8 mouse cellular contexts compared by ENCODE assay signal in genomic region chr13:51800921-51801320, GRCm38 (mm10). TPM values are rescaled to one million over a fixed set of nuclear protein-coding genes. Genes with fewer than 3 reads are reported as not detected.
DNase-seq lines count a peak whose midpoint lies in the region; ATAC-seq and TF ChIP-seq lines count a peak whose summit lies in the region.
"Had no signal": no experiment of that assay in that cellular context is flagged by ENCODE, and none has a peak within 500 bp of the region (broad histone marks: within the 10 kb centered on the region; RNA-seq: fewer than 3 reads in every experiment).

No protein-coding gene starts in this region.

- no peak overlapping the region for H3K27ac ChIP-seq in lung, postnatal 0 days (ENCODE audit: low read length)
- peak overlapping the region; percentile 75 for H3K27ac ChIP-seq in forebrain, embryonic 15.5 days (replicated peaks)
- H3K27ac ChIP-seq: heart, embryonic 15.5 days had no signal

- no peaks in the 10 kb centered on the region for H3K36me3 ChIP-seq in lung, postnatal 0 days (ENCODE audit: insufficient read depth, low read length)
- no peaks in the 10 kb centered on the region for H3K36me3 ChIP-seq in forebrain, embryonic 15.5 days
- no peaks in the 10 kb centered on the region for H3K36me3 ChIP-seq in megakaryocyte, embryonic 14.5 days (replicated peaks; ENCODE audit: low read length)
- H3K36me3 ChIP-seq: heart, embryonic 15.5 days had no signal

- 34% methylated on average over 9 of the region's 9 CpGs for WGBS in lung, postnatal 0 days
- 32% methylated on average over 9 of the region's 9 CpGs for WGBS in lung, adult 2 months
- 61% methylated on average over 9 of the region's 9 CpGs for WGBS in forebrain, embryonic 15.5 days

- no peak overlapping the region for H3K4me3 ChIP-seq in lung, postnatal 0 days (ENCODE audit: low read depth, low read length)
- H3K4me3 ChIP-seq in lung, adult 2 months (replicated peaks; ENCODE audit: extremely low read depth, low read depth, low read length), result no peak overlapping the region
- H3K4me3 ChIP-seq in forebrain, embryonic 15.5 days, result no peak overlapping the region
- H3K4me3 ChIP-seq in megakaryocyte, embryonic 14.5 days (replicated peaks), result peak overlapping the region; percentile 46
- H3K4me3 ChIP-seq: heart, embryonic 15.5 days had no signal

- H3K27me3 ChIP-seq in lung, postnatal 0 days (replicated peaks; ENCODE audit: insufficient read depth, low read length), result no peaks in the 10 kb centered on the region
- H3K27me3 ChIP-seq in forebrain, embryonic 15.5 days, result no peaks in the 10 kb centered on the region
- no peaks in the 10 kb centered on the region for H3K27me3 ChIP-seq in megakaryocyte, embryonic 14.5 days (replicated peaks)
- H3K27me3 ChIP-seq: heart, embryonic 15.5 days had no signal

- H3K9ac ChIP-seq in lung, postnatal 0 days (replicated peaks; ENCODE audit: low read depth), result no peak overlapping the region
- H3K9ac ChIP-seq in forebrain, embryonic 15.5 days (replicated peaks), result no peak overlapping the region
- H3K9ac ChIP-seq: heart, embryonic 15.5 days had no signal

- no peak overlapping the region for H3K4me2 ChIP-seq in lung, postnatal 0 days (replicated peaks; ENCODE audit: low read depth, low read length)
- H3K4me2 ChIP-seq in forebrain, embryonic 15.5 days (replicated peaks), result no peak overlapping the region
- H3K4me2 ChIP-seq: heart, embryonic 15.5 days had no signal

- H3K9me3 ChIP-seq in lung, postnatal 0 days (ENCODE audit: low read length), result no peaks in the 10 kb centered on the region
- H3K9me3 ChIP-seq in forebrain, embryonic 15.5 days, result no peaks in the 10 kb centered on the region
- H3K9me3 ChIP-seq in megakaryocyte, embryonic 14.5 days, result peaks cover 2% of the 10 kb centered on the region; the same call in 1 of the 2 replicates
- H3K9me3 ChIP-seq: heart, embryonic 15.5 days had no signal

- no peak for TF ChIP-seq CTCF in lung, postnatal 0 days (IDR thresholded peaks at IDR 0.05)
- no peak for TF ChIP-seq CTCF in lung, adult 2 months (IDR thresholded peaks at IDR 0.05; ENCODE audit: insufficient read depth, low read length)

- no peaks in the 10 kb centered on the region for H3K4me1 ChIP-seq in lung, postnatal 0 days (ENCODE audit: insufficient read depth, low read depth, low read length)
- no peaks in the 10 kb centered on the region for H3K4me1 ChIP-seq in lung, adult 2 months (ENCODE audit: control insufficient read depth, insufficient read depth, low read length)
- H3K4me1 ChIP-seq in forebrain, embryonic 15.5 days, result peaks cover 26% of the 10 kb centered on the region
- H3K4me1 ChIP-seq in megakaryocyte, embryonic 14.5 days, result peaks cover 63% of the 10 kb centered on the region
- H3K4me1 ChIP-seq: heart, embryonic 15.5 days had no signal

- intact Hi-C loops in left cerebral cortex, postnatal 25 days (cut with DNase I), result no loop called here

- no peak for TF ChIP-seq EP300 in lung, postnatal 0 days (IDR thresholded peaks at IDR 0.05)

- peak; percentile 35 for ATAC-seq in lung, postnatal 0 days
- peak; percentile 53 for ATAC-seq in forebrain, embryonic 15.5 days (replicated peaks)

- TF ChIP-seq POLR2A in lung, adult 2 months (IDR thresholded peaks at IDR 0.05; ENCODE audit: borderline replicate concordance, extremely low read depth, low read depth, low read length), result no peak

- DNase-seq in lung, postnatal 0 days (ENCODE audit: low spot score), result peak; percentile 21
- no peak for DNase-seq in lung, adult 2 months
- DNase-seq in thymus, postnatal 25 days, result peak; percentile 90
- no peak for DNase-seq in cerebellum, adult 18-20 months
- DNase-seq in left cerebral cortex, postnatal 25 days (ENCODE audit: low spot score in 2 of 2), result no peak

RNA-seq across cellular contexts. Expression of gene Sema4d, which starts 7.4 kb away (rescaled TPM):
- 4.9 and 5.7 TPM in 2 replicates for polyA plus RNA-seq in lung, postnatal 0 days (2015; fragmentation: Nextera tagmentation; extraction: Ambion mirVana)
- polyA plus RNA-seq in lung, adult 2 months (2012; rRNA removed), result 15.0 and 23.3 TPM in 2 replicates
- 18.7 and 20.7 TPM in 2 replicates for polyA plus RNA-seq in forebrain, embryonic 15.5 days (2015; fragmentation: Nextera tagmentation; extraction: Ambion mirVana)
- polyA plus RNA-seq in megakaryocyte, embryonic 14.5 days (2012; ENCODE audit: insufficient read depth, low replicate concordance), result 55.2 and 58.6 TPM in 2 replicates
- 10 to 100 TPM; 86.3 to 97.1 TPM for total RNA-seq in left cerebral cortex, postnatal 25 days (2021)

RNA-seq across cellular contexts. Expression of gene Gadd45g, which starts 45.6 kb away (rescaled TPM):
- polyA plus RNA-seq in lung, postnatal 0 days (2015; fragmentation: Nextera tagmentation; extraction: Ambion mirVana), result 54.7 and 83.4 TPM in 2 replicates
- 43.5 and 60.1 TPM in 2 replicates for polyA plus RNA-seq in lung, adult 2 months (2012; rRNA removed)
- polyA plus RNA-seq in forebrain, embryonic 15.5 days (2015; fragmentation: Nextera tagmentation; extraction: Ambion mirVana), result 145 and 167 TPM in 2 replicates
- 115 and 668 TPM in 2 replicates for polyA plus RNA-seq in megakaryocyte, embryonic 14.5 days (2012; ENCODE audit: insufficient read depth, low replicate concordance)
- total RNA-seq in left cerebral cortex, postnatal 25 days (2021), result 10 to 100 TPM; 11.6 to 16.9 TPM

Comparison
In these comparisons a context has a peak if more than half of its experiments do, and no peak if none do; other contexts are left out.
1. DNase-seq: peak in lung, postnatal 0 days (single experiment) and thymus, postnatal 25 days (single experiment); none in lung, adult 2 months (single experiment), cerebellum, adult 18-20 months (0 of 2) and left cerebral cortex, postnatal 25 days (0 of 2).